Mouse (Mus musculus) testis, adult 2 months (tissue): Measurements from ENCODE around the gene Map3k7.

ENCODE experiments used
- CTCF ChIP-seq: fragments of 200-500 bp; IDR thresholded peaks from 2 replicates; pipeline ENCODE4 v1.5.1; 2012; ENCODE audit warnings: low read depth, mild to moderate bottlenecking, inconsistent platforms, low read length, moderate library complexity; ENCODE audit not compliant: control insufficient read depth, insufficient read depth, insufficient replicate concordance
- POLR2A ChIP-seq: fragments of 200-500 bp; IDR thresholded peaks from 2 replicates; pipeline ENCODE4 v1.6.1; 2012; ENCODE audit warnings: low read depth, mild to moderate bottlenecking, inconsistent platforms, low read length, moderate library complexity; ENCODE audit not compliant: control insufficient read depth

GRCm38 (mm10) chr4:32041741-32042452 is 78.0 kb downstream of the Map3k7 start:
- TF ChIP-seq CTCF, result no peak
- TF ChIP-seq POLR2A, result no peak
